Comparison of ENCODE assay signal across 15 mouse cellular contexts in the genomic region with DNA sequence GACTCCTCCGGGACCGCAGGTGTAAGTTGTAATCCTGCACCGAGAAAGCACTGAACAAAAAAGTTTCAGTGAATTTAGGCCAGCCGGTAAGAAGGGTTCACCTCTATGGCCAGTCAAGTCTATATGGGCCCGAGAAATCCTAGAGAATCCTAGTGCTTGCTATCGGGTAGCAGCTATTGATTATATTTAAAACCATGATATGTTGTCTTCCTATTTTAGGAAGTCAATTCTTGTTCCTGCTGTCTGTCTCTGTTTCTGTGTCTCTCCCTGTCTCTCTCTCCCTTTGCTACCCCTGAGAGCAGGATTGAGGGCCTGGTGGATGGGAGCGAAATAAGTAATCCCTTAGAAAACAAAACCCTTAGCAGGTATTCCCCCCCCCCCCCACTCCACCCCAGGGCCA. TPM values are rescaled to one million over a fixed set of nuclear protein-coding genes. Genes with fewer than 3 reads are reported as not detected.
"Had no signal": no experiment of that assay in that cellular context is flagged by ENCODE, and none has a peak within 500 bp of the region (broad histone marks: within the 10 kb centered on the region; RNA-seq: fewer than 3 reads in every experiment).

No protein-coding gene starts in this region.

- DNase-seq: kidney, adult 9 months; lung, adult 2 months; lung, postnatal 36 days; midbrain, embryonic 14.5 days; right cerebral cortex, postnatal 14 days; thymus, postnatal 4 days had no signal

- H3K27ac ChIP-seq: left cerebral cortex, adult 2 months; limb, embryonic 10.5 days; liver, embryonic 15.5 days; neural tube, embryonic 13.5 days had no signal

- H3K9me3 ChIP-seq: limb, embryonic 10.5 days; liver, embryonic 15.5 days; neural tube, embryonic 13.5 days had no signal

- H3K9ac ChIP-seq: liver, embryonic 15.5 days had no signal

- H3K36me3 ChIP-seq: limb, embryonic 10.5 days; liver, embryonic 15.5 days; neural tube, embryonic 13.5 days had no signal

RNA-seq across cellular contexts. Expression of a gene that starts 0.9 kb away (rescaled TPM):
- total RNA-seq: left cerebral cortex, adult 2 months; megakaryocyte progenitor cell, adult 5-6 weeks; monocyte, adult 5-6 weeks had no signal
- polyA plus RNA-seq: limb, embryonic 10.5 days; liver, embryonic 11.5 days; liver, embryonic 15.5 days; lung, postnatal 0 days; midbrain, embryonic 14.5 days; neural tube, embryonic 13.5 days; stomach, embryonic 16.5 days had no signal

RNA-seq across cellular contexts. Expression of a gene that starts 17.3 kb away (rescaled TPM):
- total RNA-seq: megakaryocyte progenitor cell, adult 5-6 weeks; monocyte, adult 5-6 weeks had no signal
- polyA plus RNA-seq: liver, embryonic 15.5 days had no signal
